Mouse (Mus musculus) myocyte (in vitro differentiated cells): ENCODE measurements at regions not wholly inside any gene's neighbourhood (a gene's known extent, or its start where the extent isn't known, plus 50 kb on each side); places are given as distances from the start of the nearest gene placed in this dataset.

Source experiments
- CEBPB ChIP-seq: IDR thresholded peaks from 2 replicates; pipeline ENCODE4 v1.6.1; 2011; ENCODE audit warnings: mild to moderate bottlenecking, moderate library complexity; ENCODE audit not compliant: poor library complexity, insufficient read depth, severe bottlenecking
- E2F4 ChIP-seq: IDR thresholded peaks from one replicate; pipeline ENCODE4 v1.6.1; 2011; ENCODE audit warnings: mild to moderate bottlenecking, control low read depth, moderate library complexity; ENCODE audit not compliant: insufficient read depth
- POLR2AphosphoS2 ChIP-seq: IDR thresholded peaks from one replicate; pipeline ENCODE4 v1.6.1; 2011; ENCODE audit warnings: low read depth, control low read depth; ENCODE audit not compliant: insufficient read length

GRCm38 (mm10) chr16:51718695-51719094 lies 312.3 kb upstream of the Cblb start:
- TF ChIP-seq POLR2AphosphoS2, result no peak
- no peak for TF ChIP-seq E2F4
- TF ChIP-seq CEBPB, result no peak
